Mouse (Mus musculus) gastrocnemius, adult 8-10 months (tissue): ENCODE measurements around the gene Scd3. TPM values are rescaled to one million over a fixed set of nuclear protein-coding genes. Genes with fewer than 3 reads are reported as not detected.
A peak's percentile ranks its signal among the peaks of the same experiment; 100 is the strongest.
"Not testable (repeated sequence)": the region's sequence is repeated elsewhere in the genome, so short reads cannot be mapped to it uniquely, and the experiment has no call there.

Experiments
- DNase-seq, 2 experiments: peaks; one replicate each; pipeline ENCODE4 v3.0.0; 2022; ENCODE audit warnings: low spot score in 2 of 2
- total RNA-seq, 4 experiments: library from RNA; stranded (reverse); gene quantifications; 2 replicates each; pipeline ENCODE4 v1.2.4; 2022

Scd3 gene
- total RNA-seq, 4 experiments from 2014 or later: not detected

GRCm38 (mm10) chr19:44267499-44268002, 64.5 kb downstream of the Scd3 start:
- DNase-seq: no peak

- no peak for DNase-seq
Measured at GRCm38 (mm10) chr19:44273711-44274110, 70.6 kb downstream of the Scd3 start.

GRCm38 (mm10) chr19:44274452-44274851, 71.4 kb downstream of the Scd3 start:
- DNase-seq: no peak

GRCm38 (mm10) chr19:44275418-44275817, 72.3 kb downstream of the Scd3 start:
- DNase-seq: no peak

GRCm38 (mm10) chr19:44276861-44277260, 73.8 kb downstream of the Scd3 start:
- no peak for DNase-seq

- DNase-seq: no peak
Measured at GRCm38 (mm10) chr19:44277931-44278330, 74.9 kb downstream of the Scd3 start.

DNA sequence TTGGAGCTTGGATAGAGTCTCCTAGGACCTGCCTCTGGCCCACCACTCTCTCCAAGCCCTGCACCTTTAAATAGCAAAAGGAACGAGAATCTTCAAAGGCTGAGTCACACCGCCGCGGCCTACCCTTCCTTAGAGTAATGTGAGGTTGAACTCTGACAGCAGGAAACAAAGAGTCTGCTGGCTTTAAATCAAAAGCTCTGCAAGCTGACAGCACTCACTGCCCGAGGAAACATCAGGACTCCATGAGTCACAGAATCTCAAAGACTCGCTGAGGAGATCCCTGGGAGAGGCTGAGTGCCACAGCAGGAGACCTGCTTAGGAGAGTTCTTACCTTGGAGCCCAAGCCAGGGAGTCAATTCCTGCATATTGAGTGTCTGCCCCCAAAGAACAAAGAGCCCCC, 77.7 kb downstream of the Scd3 start:
- DNase-seq: no peak

GRCm38 (mm10) chr19:44281825-44282447, 78.9 kb downstream of the Scd3 start:
- not testable (repeated sequence) for DNase-seq

DNA sequence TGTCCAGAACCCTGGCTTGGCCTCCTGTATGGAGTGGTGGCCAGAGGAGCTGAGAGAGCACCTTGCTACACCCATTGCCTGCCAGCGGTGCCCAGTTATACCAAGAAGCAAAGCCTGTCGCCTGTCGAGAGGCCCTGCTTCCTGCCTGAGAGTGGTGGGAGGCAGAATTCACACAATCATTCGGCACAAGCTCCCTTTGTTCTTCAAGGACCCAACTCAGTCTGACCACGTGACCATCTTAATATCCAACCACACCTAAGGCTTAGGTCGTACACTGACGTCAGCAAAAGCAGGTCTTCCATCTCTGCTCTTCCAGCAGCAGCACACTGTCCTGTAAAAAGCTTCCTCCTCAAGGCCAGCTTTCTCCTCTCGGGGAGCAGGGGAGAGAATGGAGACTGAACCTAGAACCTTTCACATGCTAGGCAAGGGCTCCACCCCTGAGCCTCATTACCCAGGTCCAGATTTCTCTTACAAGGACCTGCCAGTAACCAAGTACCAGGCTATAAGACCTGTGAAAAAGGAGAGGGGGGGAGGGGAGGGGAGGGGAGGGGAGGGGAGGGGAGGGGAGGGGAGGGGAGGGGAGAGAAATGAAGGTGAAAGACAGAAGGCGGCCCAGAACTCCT, 79.6 kb downstream of the Scd3 start:
- no peak for DNase-seq

- no peak for DNase-seq
Measured at GRCm38 (mm10) chr19:44283157-44284024, 80.3 kb downstream of the Scd3 start.

GRCm38 (mm10) chr19:44284025-44284695, 81.1 kb downstream of the Scd3 start:
- DNase-seq: peak; percentile 72 to 81

DNA sequence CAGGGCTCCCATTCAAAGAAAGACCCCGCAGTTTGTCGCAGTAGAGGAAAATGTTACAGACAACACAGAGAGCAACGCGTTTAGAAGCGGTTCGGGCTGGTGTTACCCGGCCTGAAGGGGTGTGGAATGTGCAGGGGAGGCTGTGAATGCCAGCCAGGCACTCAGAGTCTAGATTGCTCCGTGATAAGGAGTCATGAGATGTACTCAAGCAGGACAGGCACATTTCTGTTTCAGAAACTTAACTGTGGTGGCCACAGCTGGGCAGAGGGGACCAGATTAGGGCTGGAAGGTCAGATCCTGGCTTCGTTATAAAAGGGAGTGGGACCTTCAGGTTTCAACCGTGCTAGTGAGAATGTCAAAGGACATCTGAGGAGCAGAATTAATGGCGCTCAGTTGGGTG, 81.7 kb downstream of the Scd3 start:
- DNase-seq: no peak

DNA sequence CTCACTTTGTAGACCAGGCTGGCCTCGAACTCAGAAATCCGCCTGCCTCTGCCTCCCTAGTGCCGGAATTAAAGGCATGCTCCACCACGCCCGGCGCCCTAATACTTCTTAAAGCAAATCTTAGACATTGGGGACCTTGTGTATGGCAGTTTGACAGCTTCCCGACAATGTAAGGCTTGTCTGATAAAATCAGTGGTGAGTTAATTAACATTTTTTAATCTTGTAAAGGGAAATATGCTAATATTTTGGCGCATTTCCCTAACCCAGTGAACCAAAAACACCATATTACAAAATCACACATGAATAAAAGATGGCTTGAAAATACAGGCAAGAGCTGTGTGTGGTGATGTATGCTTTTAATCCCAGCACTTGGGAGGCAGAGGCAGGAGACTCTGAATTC, 82.5 kb downstream of the Scd3 start:
- no peak for DNase-seq

DNA sequence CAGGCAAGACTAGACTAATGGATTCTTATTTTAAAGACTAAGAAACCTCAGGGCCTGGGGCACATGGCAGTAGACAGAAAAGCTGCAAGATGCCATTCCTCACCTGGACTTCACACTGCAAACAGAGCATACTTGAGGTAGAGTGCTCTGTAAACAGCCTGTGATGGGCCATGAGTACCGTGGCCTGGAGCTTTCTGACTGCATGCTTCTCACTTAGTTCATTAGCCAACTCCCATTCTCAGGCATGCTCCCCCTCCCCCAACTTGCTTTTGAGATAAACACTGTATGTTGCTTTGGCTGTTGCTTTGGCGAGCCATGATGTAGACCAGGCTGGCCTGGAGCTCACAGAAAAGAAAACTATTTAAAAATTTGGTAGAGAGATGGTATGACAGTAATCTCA, 83.0 kb downstream of the Scd3 start:
- no peak for DNase-seq

DNA sequence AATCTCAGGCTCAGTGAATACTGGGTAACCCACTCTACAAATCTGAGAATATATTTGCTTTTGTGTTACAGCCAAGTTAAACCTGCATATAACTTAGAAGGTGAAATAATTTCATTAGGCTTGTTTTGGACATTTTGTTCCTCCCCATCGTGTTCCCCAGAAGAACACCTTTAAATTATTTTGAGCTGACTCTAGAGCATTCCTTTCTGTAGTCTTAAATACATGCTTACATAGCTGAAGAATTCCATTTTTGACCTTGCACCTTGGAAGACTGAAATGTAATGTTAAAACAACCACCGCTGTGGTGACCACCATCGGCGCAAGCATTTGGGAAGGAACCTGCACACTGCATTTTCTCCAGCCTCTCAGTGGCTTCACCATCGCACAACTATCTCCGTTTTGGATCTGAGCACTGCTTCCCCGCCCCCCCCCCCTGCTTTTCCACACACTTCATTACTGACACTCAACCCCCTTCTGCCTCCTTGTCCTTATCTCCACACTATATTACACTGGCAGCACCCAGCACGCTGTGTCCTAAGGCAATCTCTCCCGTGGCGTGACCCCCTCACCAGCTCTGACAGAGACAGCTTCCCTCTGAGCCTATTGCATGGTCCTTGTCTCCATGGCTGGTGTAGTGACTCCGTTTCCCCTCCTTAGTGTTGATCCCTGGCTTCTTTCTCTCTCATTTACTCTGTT, 84.5 kb downstream of the Scd3 start:
- DNase-seq: no peak

DNA sequence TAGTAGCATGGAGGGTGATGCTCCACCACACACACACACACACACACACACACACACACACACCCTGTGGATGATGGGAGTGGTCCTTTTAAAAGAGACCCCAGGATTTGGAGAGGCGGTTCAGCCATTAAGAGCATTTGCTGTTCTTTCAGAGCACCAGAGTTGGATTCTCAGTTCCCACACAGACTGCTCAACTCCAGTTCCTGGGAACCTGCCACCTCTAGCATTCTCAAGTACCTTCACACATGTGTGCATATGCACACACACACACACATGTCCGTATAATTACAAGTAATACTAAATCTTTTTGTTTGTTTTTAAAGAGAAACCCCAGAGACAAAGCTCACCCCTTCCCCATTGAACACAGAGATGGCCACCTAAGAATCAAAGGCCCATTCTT, 89.0 kb downstream of the Scd3 start:
- DNase-seq: no peak

DNA sequence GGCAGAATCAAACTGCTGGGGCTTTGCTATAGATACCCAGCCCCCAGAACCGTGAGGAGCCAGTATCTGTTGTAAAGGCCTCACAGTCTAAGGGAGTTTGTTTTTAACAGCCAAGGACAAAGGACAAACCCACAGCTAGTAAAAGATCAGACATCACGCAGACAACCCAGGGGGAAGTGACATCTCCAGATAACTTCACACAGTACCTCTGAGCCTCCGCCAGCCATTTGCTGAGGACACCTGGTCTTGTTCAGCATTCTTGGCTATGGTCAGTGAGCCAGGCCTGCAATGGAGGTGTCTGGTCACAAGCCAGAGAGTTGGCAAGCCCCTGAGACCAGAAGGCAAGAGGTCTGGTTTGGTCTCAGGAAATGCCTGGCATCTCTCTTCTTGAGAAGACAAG, 89.4 kb downstream of the Scd3 start:
- no peak for DNase-seq

- no peak for DNase-seq
Measured at GRCm38 (mm10) chr19:44292941-44293768, 90.1 kb downstream of the Scd3 start, which contains the start of gene Scd2. TSS of gene Scd2 (plus strand) at chr19:44293674.
